Mouse (Mus musculus): Measurements from ENCODE around the gene Mogat2.

DNA sequence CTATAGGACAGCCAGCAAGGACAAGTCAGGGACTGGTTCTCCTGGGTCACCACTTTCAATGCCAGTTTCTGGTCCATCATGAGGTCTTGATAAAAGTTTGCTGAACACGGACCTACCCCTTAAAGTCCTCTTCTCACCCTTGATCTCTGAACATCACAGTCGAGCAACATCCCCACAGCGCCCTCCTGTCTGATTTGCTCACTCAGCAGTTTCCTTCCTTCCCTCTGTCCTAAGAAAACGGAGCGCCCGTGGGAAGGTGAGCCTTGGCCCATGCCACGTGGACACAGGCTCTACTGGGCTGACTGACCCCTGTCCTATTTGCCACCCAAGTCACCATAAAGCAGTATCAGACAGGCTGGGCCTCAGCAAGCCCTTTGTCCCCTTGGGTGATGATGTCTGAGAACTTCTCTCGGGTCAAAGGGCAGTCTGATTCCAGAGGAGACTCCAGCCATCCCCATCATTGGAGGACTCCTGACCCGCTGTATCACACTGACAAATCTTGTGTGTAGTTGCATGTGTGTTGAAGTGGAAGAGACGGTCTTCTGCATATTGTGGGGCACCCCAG lies 23.7 kb downstream of the Mogat2 start:
- no peak for TF ChIP-seq CTCF (IDR thresholded peaks at IDR 0.05; ENCODE audit: extremely low read depth, insufficient read depth, low read length)
- TF ChIP-seq POLR2A (IDR thresholded peaks at IDR 0.05; ENCODE audit: extremely low read depth, insufficient read depth, low read length): no peak

All from cortical plate, adult 2 months (tissue).